Mouse (Mus musculus) ES-Bruce4 (cell line): Measurements from ENCODE around the gene Rps2. TPM values are rescaled to one million over a fixed set of nuclear protein-coding genes. Genes with fewer than 3 reads are reported as not detected.
A peak's percentile ranks its signal among the peaks of the same experiment; 100 is the strongest.

Experiments
- H3K27ac ChIP-seq: 2 replicates; pipeline ENCODE4 v1.5.1; 2012; ENCODE audit warnings: low read length, inconsistent platforms; ENCODE audit not compliant: insufficient read depth
- H3K27me3 ChIP-seq: 2 replicates; pipeline ENCODE4 v1.6.1; 2012; ENCODE audit warnings: mild to moderate bottlenecking, low read length, inconsistent platforms; ENCODE audit not compliant: control insufficient read depth, poor library complexity, insufficient read depth, severe bottlenecking
- H3K36me3 ChIP-seq: 2 replicates; pipeline ENCODE4 v1.6.1; 2012; ENCODE audit warnings: inconsistent platforms, mild to moderate bottlenecking, low read length, moderate library complexity; ENCODE audit not compliant: control insufficient read depth, poor library complexity, insufficient read depth, severe bottlenecking
- H3K4me1 ChIP-seq: one replicate; pipeline ENCODE4 v1.8.1; 2011; ENCODE audit warnings: low read length; ENCODE audit not compliant: control insufficient read depth, insufficient read depth
- H3K4me3 ChIP-seq: 2 replicates; pipeline ENCODE4 v1.5.1; 2011; ENCODE audit warnings: low read depth, mild to moderate bottlenecking, low read length
- H3K9ac ChIP-seq: 2 replicates; pipeline ENCODE4 v1.6.1; 2012; ENCODE audit warnings: low read depth, mild to moderate bottlenecking, inconsistent platforms; ENCODE audit not compliant: poor library complexity, severe bottlenecking
- H3K9me3 ChIP-seq: replicated peaks from 2 replicates; pipeline ENCODE4 v1.6.1; 2012; ENCODE audit warnings: mild to moderate bottlenecking, low read length, inconsistent platforms; ENCODE audit not compliant: control insufficient read depth, poor library complexity, insufficient read depth, severe bottlenecking
- CTCF ChIP-seq: IDR thresholded peaks from one replicate; pipeline ENCODE4 v1.8.1; 2011; ENCODE audit warnings: low read depth, low read length
- EP300 ChIP-seq: IDR thresholded peaks from 2 replicates; pipeline ENCODE4 v1.6.1; 2011; ENCODE audit warnings: low read depth, low read length; ENCODE audit not compliant: insufficient read depth
- POLR2A ChIP-seq: IDR thresholded peaks from one replicate; pipeline ENCODE4 v1.8.1; 2011; ENCODE audit warnings: low read length; ENCODE audit not compliant: insufficient read depth
- polyA plus RNA-seq: library from polyadenylated mRNA; stranded (reverse); fragments of >200 nt; gene quantifications from 2 replicates; pipeline ENCODE4 v1.2.4, GENCODE M21; 2011; ENCODE audit warnings: low read depth; ENCODE audit not compliant: missing spikeins, insufficient read depth, insufficient read length

Gene Rps2
- polyA plus RNA-seq, 1 experiment, result 1,670 TPM

GRCm38 (mm10) chr17:24743896-24744295 is 26.0 kb downstream of the Rps2 start:
- TF ChIP-seq POLR2A, result no peak
- TF ChIP-seq EP300, result no peak
- no peak for TF ChIP-seq CTCF

GRCm38 (mm10) chr17:24744381-24744780 is 26.5 kb downstream of the Rps2 start:
- TF ChIP-seq EP300 (no peak), POLR2A (no peak), CTCF (no peak)
- Histone ChIP-seq H3K27me3 (no peaks in the 10 kb centered on the region), H3K9ac (no peak overlapping the region), H3K4me3 (no peak overlapping the region), H3K9me3 (no peaks in the 10 kb centered on the region), H3K36me3 (no peaks in the 10 kb centered on the region), H3K27ac (no peak overlapping the region), H3K4me1 (no peaks in the 10 kb centered on the region)

More at GRCm38 (mm10) chr17:24743896-24744295, 26.0 kb downstream of the Rps2 start:
- Histone ChIP-seq H3K9ac (no peak overlapping the region), H3K9me3 (no peaks in the 10 kb centered on the region), H3K36me3 (no peaks in the 10 kb centered on the region), H3K27ac (no peak overlapping the region), H3K27me3 (no peaks in the 10 kb centered on the region), H3K4me1 (no peaks in the 10 kb centered on the region), H3K4me3 (no peak overlapping the region)

GRCm38 (mm10) chr17:24745526-24746497 is 27.9 kb downstream of the Rps2 start:
- Histone ChIP-seq H3K4me1 (no peaks in the 10 kb centered on the region), H3K4me3 (no peak overlapping the region), H3K27me3 (no peaks in the 10 kb centered on the region), H3K9me3 (no peaks in the 10 kb centered on the region), H3K27ac (no peak overlapping the region), H3K9ac (no peak overlapping the region), H3K36me3 (no peaks in the 10 kb centered on the region)
- peak; percentile 93 for TF ChIP-seq CTCF
- TF ChIP-seq POLR2A, result no peak

- Histone ChIP-seq H3K4me3 (no peak overlapping the region), H3K27ac (no peak overlapping the region), H3K27me3 (no peaks in the 10 kb centered on the region), H3K9ac (no peak overlapping the region), H3K36me3 (no peaks in the 10 kb centered on the region), H3K9me3 (no peaks in the 10 kb centered on the region), H3K4me1 (no peaks in the 10 kb centered on the region)
- TF ChIP-seq CTCF (no peak), EP300 (no peak), POLR2A (no peak)
These were observed 29.1 kb downstream of the Rps2 start for GRCm38 (mm10) chr17:24746986-24747385.

- H3K27ac ChIP-seq, result no peak overlapping the region
- H3K9ac ChIP-seq, result no peak overlapping the region
- no peak overlapping the region for H3K4me3 ChIP-seq
- H3K4me1 ChIP-seq, result no peaks in the 10 kb centered on the region
- H3K36me3 ChIP-seq, result no peaks in the 10 kb centered on the region
- no peaks in the 10 kb centered on the region for H3K9me3 ChIP-seq
- no peaks in the 10 kb centered on the region for H3K27me3 ChIP-seq
- TF ChIP-seq CTCF (no peak), POLR2A (no peak), EP300 (no peak)
These were observed 33.6 kb downstream of the Rps2 start for GRCm38 (mm10) chr17:24751528-24751927.
